Mouse (Mus musculus): ENCODE measurements at regions not wholly inside any gene's neighbourhood (a gene's known extent, or its start where the extent isn't known, plus 50 kb on each side); places are given as distances from the start of the nearest gene placed in this dataset.
A peak's percentile ranks its signal among the peaks of the same experiment; 100 is the strongest.

DNA sequence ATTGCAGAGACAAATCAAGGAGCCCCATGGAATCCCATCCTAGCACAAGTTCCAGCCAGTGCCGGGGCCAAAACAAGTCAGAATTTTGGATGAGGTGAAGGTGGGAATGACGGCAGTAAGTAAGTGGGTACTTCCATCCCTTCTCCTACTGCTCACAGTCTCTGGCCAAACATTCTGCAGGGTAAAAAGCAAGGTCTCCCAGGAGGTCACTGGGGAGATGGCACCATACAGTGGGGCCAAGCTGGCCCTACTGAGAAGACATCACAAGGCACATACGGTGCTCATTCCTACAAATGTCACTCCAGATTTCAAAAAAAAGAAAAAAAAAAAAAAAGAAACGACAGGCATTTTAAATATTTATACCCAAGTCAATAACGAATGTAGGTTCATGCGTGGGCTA lies 129.6 kb downstream of the Ddx11 start:
- DNase-seq (ENCODE audit: low spot score in 2 of 2) = no peak

DNA sequence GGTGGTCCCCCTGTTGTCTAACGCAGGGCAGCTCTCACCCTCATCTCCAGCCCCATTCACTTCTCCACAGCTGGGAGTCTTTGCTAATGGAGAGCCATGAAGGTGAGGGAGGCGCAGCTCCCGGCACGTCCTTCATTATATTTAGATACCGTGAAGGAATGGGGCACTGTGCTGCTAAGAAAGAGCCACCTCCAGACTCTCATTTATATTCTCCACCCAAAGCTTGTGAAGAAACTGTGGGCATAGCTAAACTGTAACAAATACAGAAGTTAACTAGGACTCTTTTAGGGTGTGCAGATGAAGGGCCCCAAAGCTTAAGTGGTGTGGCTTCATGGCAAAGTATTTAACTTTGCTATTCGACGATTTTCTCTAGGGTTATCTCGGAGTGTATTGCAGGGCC lies 136.4 kb downstream of the Ddx11 start:
- no peak for DNase-seq (ENCODE audit: low spot score in 2 of 2)

DNA sequence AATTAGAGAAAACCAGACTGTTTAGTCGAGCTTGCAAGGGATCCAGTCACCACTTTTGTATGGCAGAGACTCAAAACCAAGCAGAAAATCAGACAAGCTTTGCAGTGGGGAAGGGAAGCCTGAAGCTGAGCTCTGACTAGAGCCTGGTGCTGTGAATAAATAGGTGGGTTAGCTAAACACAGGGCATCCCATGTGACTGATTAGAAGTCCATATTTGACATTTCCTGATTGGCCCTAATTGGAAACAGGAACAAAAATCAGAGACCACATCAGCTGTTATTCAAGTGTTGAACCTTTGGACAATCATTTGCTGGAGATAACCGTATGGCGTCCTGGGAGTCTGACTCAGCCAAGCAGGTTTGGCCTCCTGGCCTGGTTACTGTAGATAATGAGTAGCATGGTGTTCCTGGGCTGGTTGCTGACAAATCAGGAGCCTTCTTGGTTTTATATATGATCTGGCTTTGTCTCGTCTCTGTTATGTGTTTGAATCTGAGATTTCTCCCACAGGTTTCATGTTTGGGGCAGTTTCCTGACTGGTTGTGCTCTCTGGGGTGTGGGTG lies 139.4 kb downstream of the Ddx11 start:
- no peak for DNase-seq (ENCODE audit: low spot score in 2 of 2)

DNA sequence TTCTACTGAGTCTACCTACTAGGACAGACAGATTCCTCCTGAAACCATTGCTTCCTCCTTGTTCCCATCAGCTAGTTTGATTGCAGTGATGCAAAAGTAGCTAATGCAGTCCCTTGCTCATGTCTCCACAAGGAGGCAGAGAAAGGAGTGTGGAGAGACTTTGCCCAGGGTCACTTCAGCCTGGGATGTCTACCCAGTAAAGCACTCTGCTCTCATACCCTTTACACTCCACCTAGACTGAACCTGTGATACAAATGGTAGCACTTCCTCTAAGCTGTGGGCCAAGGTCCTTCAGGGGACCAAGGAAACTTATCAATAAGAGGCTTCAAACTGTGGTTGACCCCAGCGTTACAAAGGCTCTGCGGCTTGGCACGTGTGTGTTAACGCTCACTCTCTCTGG lies 140.1 kb downstream of the Ddx11 start:
- no peak for DNase-seq (ENCODE audit: low spot score in 2 of 2)

DNA sequence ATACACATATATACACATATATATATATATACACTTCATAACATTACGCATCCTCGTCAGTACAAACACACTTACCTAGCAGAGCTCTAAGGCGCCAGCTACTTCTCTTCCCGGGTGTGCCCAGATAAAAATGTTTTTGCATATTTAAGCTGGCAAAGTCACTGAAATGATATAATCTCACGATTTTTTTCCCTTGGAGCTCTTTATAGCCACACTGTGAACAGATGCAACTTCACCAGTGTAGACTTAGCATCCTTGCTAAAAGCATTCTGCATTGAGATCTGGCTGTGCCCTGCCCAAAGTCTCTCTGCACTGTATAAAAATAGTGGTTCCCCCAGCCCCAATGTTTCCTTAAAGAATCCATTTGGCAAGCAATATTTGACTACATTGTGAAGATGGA lies 143.5 kb downstream of the Ddx11 start:
- peak in 1 of 2 experiments; percentile 61 for DNase-seq (ENCODE audit: low spot score in 2 of 2)

DNA sequence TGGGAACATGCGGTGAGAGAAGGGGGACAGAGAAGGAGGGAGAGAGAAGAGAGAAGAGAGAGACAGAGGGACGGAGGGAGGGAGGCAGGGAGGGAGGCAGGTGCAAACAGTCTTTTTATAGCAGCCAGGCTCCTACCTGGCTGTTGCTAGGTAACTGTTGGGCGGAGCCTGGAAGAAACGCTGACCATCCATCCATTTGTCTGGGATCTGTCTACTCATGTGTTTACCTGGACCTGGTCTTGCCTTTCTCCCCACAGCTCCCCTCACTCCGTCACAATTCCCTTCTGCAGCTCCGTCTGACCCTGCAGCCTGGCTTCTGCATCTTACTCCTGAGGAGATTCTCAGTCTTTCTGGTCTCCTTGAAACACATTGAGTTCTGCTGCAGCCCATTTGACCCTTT lies 144.5 kb downstream of the Ddx11 start:
- DNase-seq (ENCODE audit: low spot score in 2 of 2) = no peak

DNA sequence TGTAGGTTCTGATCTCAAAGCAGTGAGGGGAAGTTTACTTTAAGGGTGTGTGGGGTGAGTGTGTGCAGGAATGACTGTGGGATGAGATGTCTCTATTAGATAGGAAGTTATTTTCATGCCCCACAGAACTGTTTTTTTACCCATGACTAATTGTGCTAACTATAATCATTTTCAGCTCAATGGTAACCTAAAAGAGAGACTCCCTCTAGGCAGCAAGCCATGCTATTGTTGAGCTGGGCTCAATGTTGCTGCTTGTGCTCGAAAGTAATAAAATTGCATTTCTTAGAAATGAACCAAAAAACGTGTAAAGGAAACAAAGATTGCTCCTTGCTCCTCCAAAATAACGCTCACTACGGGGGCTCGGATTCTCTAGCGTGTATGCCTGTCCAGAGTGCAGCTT lies 146.2 kb downstream of the Ddx11 start:
- DNase-seq (ENCODE audit: low spot score in 2 of 2) = no peak

DNA sequence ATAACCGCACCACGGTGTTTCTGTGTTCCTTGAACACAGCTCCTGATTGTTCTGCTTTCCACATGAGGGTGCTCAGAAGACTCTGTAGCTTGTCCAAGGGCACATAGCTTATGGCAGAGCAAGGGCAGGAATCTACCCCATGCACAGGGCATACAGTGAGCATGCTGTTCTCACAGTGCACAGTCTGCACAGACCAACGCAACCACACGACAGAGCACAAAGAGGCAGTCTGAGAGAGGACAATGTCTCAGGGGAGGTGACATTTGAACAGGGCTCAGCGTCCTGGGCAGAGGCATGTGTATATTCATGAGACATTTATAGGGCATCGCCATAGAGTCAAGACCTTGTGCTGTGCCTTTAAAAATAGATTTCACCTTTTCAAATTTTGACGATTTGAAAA lies 148.6 kb downstream of the Ddx11 start:
- DNase-seq (ENCODE audit: low spot score in 2 of 2) = no peak

DNA sequence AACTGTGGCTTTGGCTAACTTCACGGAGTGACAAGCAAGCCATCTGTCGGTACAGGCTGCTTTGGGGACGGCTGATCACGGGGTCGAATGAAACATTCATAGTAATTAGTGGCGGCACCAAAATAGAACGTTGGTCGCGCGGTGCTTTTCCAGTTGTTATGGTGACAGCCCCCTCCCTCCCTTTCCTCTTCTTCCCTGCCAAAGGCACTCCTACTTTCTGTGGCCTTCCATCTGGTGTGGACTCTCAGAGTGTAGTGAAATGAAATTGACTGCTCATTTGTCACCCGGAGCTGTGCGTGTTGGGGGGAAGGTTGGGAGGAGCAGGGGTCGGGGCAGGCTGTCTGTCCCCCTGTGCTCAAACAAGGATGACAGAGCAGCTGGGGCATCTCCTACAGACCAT lies 153.5 kb downstream of the Ddx11 start:
- DNase-seq (ENCODE audit: low spot score in 2 of 2) = peak; percentile 40 to 87

DNA sequence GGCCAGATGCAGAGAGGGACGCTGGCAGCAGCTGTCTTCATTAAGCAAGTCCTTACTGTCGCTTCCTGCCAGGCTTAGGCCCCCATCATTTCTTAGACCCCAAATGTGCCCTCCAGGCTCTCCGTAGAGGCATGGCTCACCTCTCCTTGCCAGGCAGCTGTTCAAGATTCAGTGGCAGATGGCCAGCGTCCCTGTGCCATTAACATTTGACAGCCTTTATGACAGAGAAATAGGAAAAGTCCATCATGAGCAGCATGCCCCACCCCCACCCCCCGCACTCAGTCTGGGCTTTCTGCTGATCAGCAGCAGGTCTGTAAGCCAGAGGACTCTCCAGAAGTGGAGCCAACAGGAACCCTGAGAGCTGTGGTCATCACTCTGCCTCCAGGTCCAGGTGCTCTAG lies 154.7 kb downstream of the Ddx11 start:
- no peak for DNase-seq (ENCODE audit: low spot score in 2 of 2)

DNA sequence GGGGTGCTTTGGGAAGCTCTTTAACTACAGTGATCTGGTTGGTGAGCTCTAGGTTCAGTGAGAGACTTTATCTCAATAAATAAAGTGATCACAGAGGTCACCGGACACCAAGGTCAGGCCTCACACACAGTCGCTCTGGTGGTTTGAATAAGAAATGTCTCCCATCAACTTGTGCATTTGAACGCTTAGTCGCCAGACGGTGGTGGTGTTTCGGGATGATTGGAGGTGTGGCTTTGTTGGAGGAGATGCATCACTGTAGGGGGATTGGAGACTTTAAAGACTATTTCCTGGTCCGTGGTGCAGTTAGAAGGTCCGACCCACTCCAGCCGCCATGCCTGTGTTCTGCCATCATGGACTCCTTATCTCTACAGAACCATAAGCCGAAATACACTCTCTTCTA lies 162.0 kb downstream of the Ddx11 start:
- no peak for DNase-seq (ENCODE audit: low spot score in 2 of 2)

Measured in left cerebral cortex, adult 8-10 months (tissue).